Mouse (Mus musculus): ENCODE measurements around the gene Tubgcp6. TPM values are rescaled to one million over a fixed set of nuclear protein-coding genes. Genes with fewer than 3 reads are reported as not detected.
A peak's percentile ranks its signal among the peaks of the same experiment; 100 is the strongest.

Gene Tubgcp6
- polyA plus RNA-seq, 1 experiment = 77.4 TPM

GRCm38 (mm10) chr15:89131316-89131715 lies 8.4 kb upstream of the Tubgcp6 start:
- H3K27me3 ChIP-seq (ENCODE audit: control insufficient read depth, insufficient read depth, low read length) = no peaks in the 10 kb centered on the region
- 85% methylated on average over 3 of the region's 3 CpGs for WGBS

GRCm38 (mm10) chr15:89130245-89130644 lies 7.3 kb upstream of the Tubgcp6 start:
- H3K4me3 ChIP-seq (replicated peaks; ENCODE audit: insufficient read depth, low read depth, low read length) = no peak overlapping the region
- no peak overlapping the region for H3K27ac ChIP-seq (ENCODE audit: insufficient read depth, low read length)
- no peak for TF ChIP-seq POLR2A (IDR thresholded peaks at IDR 0.05; ENCODE audit: borderline replicate concordance, insufficient read depth, low read length)
- TF ChIP-seq CTCF (IDR thresholded peaks at IDR 0.05; ENCODE audit: borderline replicate concordance, insufficient read depth, low read depth, low read length) = no peak
- DNase-seq = no peak
- peaks cover 8% of the 10 kb centered on the region for H3K4me1 ChIP-seq (ENCODE audit: control insufficient read depth, insufficient read depth, low read length)
- H3K27me3 ChIP-seq (ENCODE audit: control insufficient read depth, insufficient read depth, low read length) = no peaks in the 10 kb centered on the region

More at GRCm38 (mm10) chr15:89131316-89131715, 8.4 kb upstream of the Tubgcp6 start:
- no peak overlapping the region for H3K4me3 ChIP-seq (replicated peaks; ENCODE audit: insufficient read depth, low read depth, low read length)
- H3K4me1 ChIP-seq (ENCODE audit: control insufficient read depth, insufficient read depth, low read length) = peaks cover 8% of the 10 kb centered on the region
- TF ChIP-seq POLR2A (IDR thresholded peaks at IDR 0.05; ENCODE audit: borderline replicate concordance, insufficient read depth, low read length) (no peak), CTCF (IDR thresholded peaks at IDR 0.05; ENCODE audit: borderline replicate concordance, insufficient read depth, low read depth, low read length) (no peak)
- H3K27ac ChIP-seq (ENCODE audit: insufficient read depth, low read length) = no peak overlapping the region
- DNase-seq = no peak

GRCm38 (mm10) chr15:89128382-89129350 lies 5.8 kb upstream of the Tubgcp6 start, which contains the start of gene Hdac10:
Gene Hdac10, minus strand, starts transcription at chr15:89128700.
- peak; percentile 92 to 97 for DNase-seq
- Histone ChIP-seq H3K27ac (ENCODE audit: insufficient read depth, low read length) (peak within 1 kb of the TSS; percentile 58), H3K27me3 (ENCODE audit: control insufficient read depth, insufficient read depth, low read length) (no peaks in the 10 kb centered on the region), H3K4me1 (ENCODE audit: control insufficient read depth, insufficient read depth, low read length) (peaks cover 15% of the 10 kb centered on the region), H3K4me3 (replicated peaks; ENCODE audit: insufficient read depth, low read depth, low read length) (peak within 1 kb of the TSS; percentile 70)
- WGBS = 2% methylated on average over 36 of the region's 36 CpGs
- TF ChIP-seq POLR2A (IDR thresholded peaks at IDR 0.05; ENCODE audit: borderline replicate concordance, insufficient read depth, low read length) (peak; percentile 47), CTCF (IDR thresholded peaks at IDR 0.05; ENCODE audit: borderline replicate concordance, insufficient read depth, low read depth, low read length) (peak; percentile 93)

- H3K4me1 ChIP-seq (ENCODE audit: control insufficient read depth, insufficient read depth, low read length) = peaks cover 17% of the 10 kb centered on the region
- peak overlapping the region; percentile 70 for H3K4me3 ChIP-seq (replicated peaks; ENCODE audit: insufficient read depth, low read depth, low read length)
- 47% methylated on average over 8 of the region's 8 CpGs for WGBS
- no peaks in the 10 kb centered on the region for H3K27me3 ChIP-seq (ENCODE audit: control insufficient read depth, insufficient read depth, low read length)
- no peak for TF ChIP-seq POLR2A (IDR thresholded peaks at IDR 0.05; ENCODE audit: borderline replicate concordance, insufficient read depth, low read length)
- peak in 1 of 2 experiments; percentile 41 for DNase-seq
- peak overlapping the region; percentile 58 for H3K27ac ChIP-seq (ENCODE audit: insufficient read depth, low read length)
These were observed 4.5 kb upstream of the Tubgcp6 start for GRCm38 (mm10) chr15:89127364-89127940.

- TF ChIP-seq POLR2A (IDR thresholded peaks at IDR 0.05; ENCODE audit: borderline replicate concordance, insufficient read depth, low read length) = no peak
- no peak for TF ChIP-seq CTCF (IDR thresholded peaks at IDR 0.05; ENCODE audit: borderline replicate concordance, insufficient read depth, low read depth, low read length)
- Histone ChIP-seq H3K27ac (ENCODE audit: insufficient read depth, low read length) (no peak overlapping the region), H3K4me1 (ENCODE audit: control insufficient read depth, insufficient read depth, low read length) (peaks cover 17% of the 10 kb centered on the region), H3K27me3 (ENCODE audit: control insufficient read depth, insufficient read depth, low read length) (no peaks in the 10 kb centered on the region), H3K4me3 (replicated peaks; ENCODE audit: insufficient read depth, low read depth, low read length) (no peak overlapping the region)
- WGBS = 83% methylated on average over 8 of the region's 8 CpGs
- DNase-seq = no peak
These were observed 3.7 kb upstream of the Tubgcp6 start for GRCm38 (mm10) chr15:89126622-89127021.

- 89% methylated on average over 9 of the region's 9 CpGs for WGBS
- H3K4me3 ChIP-seq (replicated peaks; ENCODE audit: insufficient read depth, low read depth, low read length) = no peak overlapping the region
- no peak overlapping the region for H3K27ac ChIP-seq (ENCODE audit: insufficient read depth, low read length)
- H3K4me1 ChIP-seq (ENCODE audit: control insufficient read depth, insufficient read depth, low read length) = peaks cover 17% of the 10 kb centered on the region
- no peak for DNase-seq
- no peak for TF ChIP-seq POLR2A (IDR thresholded peaks at IDR 0.05; ENCODE audit: borderline replicate concordance, insufficient read depth, low read length)
- no peak for TF ChIP-seq CTCF (IDR thresholded peaks at IDR 0.05; ENCODE audit: borderline replicate concordance, insufficient read depth, low read depth, low read length)
- H3K27me3 ChIP-seq (ENCODE audit: control insufficient read depth, insufficient read depth, low read length) = no peaks in the 10 kb centered on the region
These were observed 2.4 kb upstream of the Tubgcp6 start for GRCm38 (mm10) chr15:89125351-89125750.

GRCm38 (mm10) chr15:89124312-89124711 lies 1.4 kb upstream of the Tubgcp6 start:
- H3K27me3 ChIP-seq (ENCODE audit: control insufficient read depth, insufficient read depth, low read length) = no peaks in the 10 kb centered on the region
- peaks cover 21% of the 10 kb centered on the region for H3K4me1 ChIP-seq (ENCODE audit: control insufficient read depth, insufficient read depth, low read length)
- no peak overlapping the region for H3K4me3 ChIP-seq (replicated peaks; ENCODE audit: insufficient read depth, low read depth, low read length)
- TF ChIP-seq POLR2A (IDR thresholded peaks at IDR 0.05; ENCODE audit: borderline replicate concordance, insufficient read depth, low read length) = no peak
- no peak for TF ChIP-seq CTCF (IDR thresholded peaks at IDR 0.05; ENCODE audit: borderline replicate concordance, insufficient read depth, low read depth, low read length)
- H3K27ac ChIP-seq (ENCODE audit: insufficient read depth, low read length) = no peak overlapping the region
- DNase-seq = no peak
- 91% methylated on average over 3 of the region's 3 CpGs for WGBS

All from cerebellum, adult 2 months (tissue).